Mouse (Mus musculus): ENCODE data around the gene Slc25a13. TPM values are rescaled to one million over a fixed set of nuclear protein-coding genes. Genes with fewer than 3 reads are reported as not detected.

The Slc25a13 gene
- total and polyA plus RNA-seq, 3 experiments = 15.6 to 16.7 TPM; not detected in 1

DNA sequence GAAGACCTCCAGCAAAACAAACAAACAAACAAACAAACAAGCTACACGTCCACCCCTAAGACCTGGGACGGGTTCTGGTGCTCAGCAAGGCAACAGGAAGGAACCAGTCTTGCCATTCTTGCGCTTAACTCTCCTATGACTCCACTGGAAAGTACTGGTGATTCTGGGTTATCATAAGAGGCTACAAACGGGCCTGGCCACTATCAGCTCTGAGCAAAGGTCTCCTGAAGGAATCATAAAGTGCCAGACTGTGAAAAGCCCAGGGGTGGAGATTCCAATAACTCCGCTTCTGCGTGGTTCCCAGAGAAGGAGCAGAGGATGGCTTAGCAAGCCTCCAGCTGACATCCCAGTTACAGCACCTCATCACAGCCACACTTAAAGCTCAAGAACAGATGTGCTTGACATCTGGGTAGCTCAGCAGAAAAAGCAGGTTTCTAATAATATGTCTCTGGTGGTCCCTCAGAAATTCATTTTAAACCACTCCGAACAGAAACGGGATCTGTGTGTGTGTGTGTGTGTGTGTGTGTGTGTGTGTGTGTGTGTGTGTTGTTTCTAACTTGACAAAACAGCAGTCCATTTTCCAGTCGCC is 116.0 kb downstream of the Slc25a13 start:
- Histone ChIP-seq H3K36me3 (ENCODE audit: control insufficient read depth in 1 of 2, insufficient read depth in 2 of 2, low read length in 2 of 2) (no peaks in the 10 kb centered on the region), H3K4me1 (ENCODE audit: control insufficient read depth in 1 of 2, insufficient read depth in 2 of 2, low read length in 2 of 2) (no peaks in the 10 kb centered on the region), H3K4me3 (ENCODE audit: control insufficient read depth in 1 of 2, insufficient read depth in 1 of 2, low read depth in 2 of 2, low read length in 2 of 2) (no peak overlapping the region)

DNA sequence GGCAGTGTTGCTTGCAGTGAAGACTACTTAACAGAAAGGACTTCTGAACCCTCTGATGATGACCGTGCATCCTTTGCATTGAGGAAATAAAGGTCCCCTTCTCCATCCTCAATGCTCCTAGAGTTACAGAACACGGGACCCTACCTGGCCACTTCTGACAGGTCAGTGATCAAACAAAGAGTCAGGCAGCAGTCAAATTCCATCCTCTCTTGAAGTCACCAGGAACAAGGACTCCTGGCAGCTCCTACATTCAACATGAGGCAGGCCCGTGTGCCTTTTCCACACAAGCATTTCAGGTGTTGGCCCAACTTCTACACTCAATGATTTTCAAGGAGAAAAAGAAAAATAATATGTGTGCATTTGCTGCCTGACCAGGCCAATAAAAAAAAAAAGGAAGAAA is 123.0 kb downstream of the Slc25a13 start:
- H3K79me2 ChIP-seq (ENCODE audit: control insufficient read depth, insufficient read depth, low read length, poor library complexity) = no peaks in the 10 kb centered on the region
- no peaks in the 10 kb centered on the region for H3K9me3 ChIP-seq (replicated peaks; ENCODE audit: insufficient read depth, low read length)
- TF ChIP-seq TCF12 (IDR thresholded peaks at IDR 0.05; ENCODE audit: low read depth, low read length) (no peak), CTCF (IDR thresholded peaks at IDR 0.05 in 2 of 3, conservative IDR thresholded peaks at IDR 0.05 in 1 of 3; ENCODE audit: control insufficient read depth in 1 of 3, insufficient read depth in 1 of 3, low read depth in 2 of 3, low read length in 3 of 3, poor library complexity in 1 of 3, severe bottlenecking in 1 of 3) (no peak), ZNF384 (IDR thresholded peaks at IDR 0.05; ENCODE audit: low read depth, low read length) (no peak), E2F4 (IDR thresholded peaks at IDR 0.05; ENCODE audit: borderline replicate concordance, low read depth, low read length) (no peak), SIN3A (IDR thresholded peaks at IDR 0.05; ENCODE audit: low read length) (no peak), USF2 (IDR thresholded peaks at IDR 0.05; ENCODE audit: borderline replicate concordance in 1 of 2, insufficient read depth in 1 of 2, low read depth in 1 of 2, low read length in 2 of 2) (no peak), POLR2A (IDR thresholded peaks at IDR 0.05; ENCODE audit: control insufficient read depth in 1 of 2, insufficient read depth in 1 of 2, low read depth in 1 of 2, low read length in 2 of 2, poor library complexity in 1 of 2) (no peak), MYB (IDR thresholded peaks at IDR 0.05; ENCODE audit: low read depth, low read length) (no peak), NELFE (IDR thresholded peaks at IDR 0.05; ENCODE audit: low read depth, low read length) (no peak), KAT2A (conservative IDR thresholded peaks at IDR 0.05; ENCODE audit: low read depth, low read length) (no peak), SMC3 (IDR thresholded peaks at IDR 0.05; ENCODE audit: low read depth, low read length) (no peak), MXI1 (IDR thresholded peaks at IDR 0.05; ENCODE audit: low read depth, low read length) (no peak), MAX (IDR thresholded peaks at IDR 0.05; ENCODE audit: low read length) (no peak), ZC3H11A (IDR thresholded peaks at IDR 0.05; ENCODE audit: low read depth, low read length) (no peak), POLR2AphosphoS2 (IDR thresholded peaks at IDR 0.05; ENCODE audit: low read length) (no peak), ELF1 (IDR thresholded peaks at IDR 0.05; ENCODE audit: low read depth, low read length) (no peak), GATA1 (IDR thresholded peaks at IDR 0.05; ENCODE audit: low read depth, low read length) (no peak)
- no peak overlapping the region for H3K4me3 ChIP-seq (ENCODE audit: control insufficient read depth in 1 of 2, insufficient read depth in 1 of 2, low read depth in 2 of 2, low read length in 2 of 2)
- H3K9ac ChIP-seq (ENCODE audit: control insufficient read depth, low read depth, low read length, poor library complexity, severe bottlenecking) = no peak overlapping the region
- H3K27ac ChIP-seq (ENCODE audit: control insufficient read depth, low read depth, low read length) = no peak overlapping the region
- no peaks in the 10 kb centered on the region for H3K4me1 ChIP-seq (ENCODE audit: control insufficient read depth in 1 of 2, insufficient read depth in 2 of 2, low read length in 2 of 2)
- no peak for DNase-seq (ENCODE audit: low read depth, low spot score)
- no peaks in the 10 kb centered on the region for H3K36me3 ChIP-seq (ENCODE audit: control insufficient read depth in 1 of 2, insufficient read depth in 2 of 2, low read length in 2 of 2)
- H3K27me3 ChIP-seq (ENCODE audit: control insufficient read depth in 1 of 2, insufficient read depth in 2 of 2, low read length in 2 of 2) = no peaks in the 10 kb centered on the region

More for the DNA sequence above, 116.0 kb downstream of the Slc25a13 start:
- Histone ChIP-seq H3K9ac (ENCODE audit: control insufficient read depth, low read depth, low read length, poor library complexity, severe bottlenecking) (no peak overlapping the region), H3K27ac (ENCODE audit: control insufficient read depth, low read depth, low read length) (no peak overlapping the region), H3K79me2 (ENCODE audit: control insufficient read depth, insufficient read depth, low read length, poor library complexity) (no peaks in the 10 kb centered on the region), H3K9me3 (replicated peaks; ENCODE audit: insufficient read depth, low read length) (no peaks in the 10 kb centered on the region), H3K27me3 (ENCODE audit: control insufficient read depth in 1 of 2, insufficient read depth in 2 of 2, low read length in 2 of 2) (no peaks in the 10 kb centered on the region)
- no peak for DNase-seq (ENCODE audit: low read depth, low spot score)
- TF ChIP-seq RAD21 (IDR thresholded peaks at IDR 0.05; ENCODE audit: low read depth, low read length) = no peak
- no peak for TF ChIP-seq USF2 (IDR thresholded peaks at IDR 0.05; ENCODE audit: borderline replicate concordance in 1 of 2, insufficient read depth in 1 of 2, low read depth in 1 of 2, low read length in 2 of 2)
- no peak for TF ChIP-seq BHLHE40 (IDR thresholded peaks at IDR 0.05; ENCODE audit: borderline replicate concordance, low read depth, low read length)
- TF ChIP-seq EP300 (IDR thresholded peaks at IDR 0.05; ENCODE audit: low read depth in 1 of 2, low read length in 2 of 2) = no peak
- no peak for TF ChIP-seq POLR2AphosphoS5 (IDR thresholded peaks at IDR 0.05; ENCODE audit: borderline replicate concordance, low read depth, low read length)
